Mouse (Mus musculus) midbrain, embryonic 11.5 days (tissue): ENCODE measurements around the gene Pdk3. TPM values are rescaled to one million over a fixed set of nuclear protein-coding genes. Genes with fewer than 3 reads are reported as not detected.

Experiments
- ATAC-seq: fragments of 200-750 bp; cut with Nextera tagmentation; 2 replicates; pipeline ENCODE4 v1.8.0; 2017; ENCODE audit warnings: moderate TSS enrichment, moderate library complexity; ENCODE audit not compliant: low FRiP score
- DNase-seq: peaks from one replicate; pipeline ENCODE4 v3.0.0; 2015; ENCODE audit warnings: low spot score; ENCODE audit errors: missing footprints
- H3K27ac ChIP-seq: fragments of 300-500 bp; sonication (generic); 2 replicates; pipeline ENCODE4 v1.5.1; 2014; ENCODE audit warnings: low read depth, low read length
- H3K27me3 ChIP-seq: fragments of 300-500 bp; sonication (generic); 2 replicates; pipeline ENCODE4 v1.6.1; 2014; ENCODE audit warnings: mild to moderate bottlenecking, low read length, moderate library complexity, mixed read lengths; ENCODE audit not compliant: control insufficient read depth, insufficient read depth
- H3K36me3 ChIP-seq: fragments of 300-500 bp; sonication (generic); 2 replicates; pipeline ENCODE4 v1.6.1; 2014; ENCODE audit warnings: mild to moderate bottlenecking, low read length, moderate library complexity, mixed read lengths; ENCODE audit not compliant: control insufficient read depth, insufficient read depth
- H3K4me1 ChIP-seq: fragments of 300-500 bp; sonication (generic); 2 replicates; pipeline ENCODE4 v1.6.1; 2014; ENCODE audit warnings: low read length; ENCODE audit not compliant: control insufficient read depth, insufficient read depth
- H3K4me2 ChIP-seq: fragments of 300-500 bp; sonication (generic); 2 replicates; pipeline ENCODE4 v1.6.1; 2014; ENCODE audit warnings: mild to moderate bottlenecking, moderate library complexity
- H3K4me3 ChIP-seq: fragments of 300-500 bp; sonication (generic); 2 replicates; pipeline ENCODE4 v1.5.1; 2014; ENCODE audit warnings: low read depth, low read length
- H3K9ac ChIP-seq: fragments of 300-500 bp; sonication (generic); 2 replicates; pipeline ENCODE4 v1.6.1; 2014; ENCODE audit warnings: low read length
- H3K9me3 ChIP-seq: fragments of 300-500 bp; sonication (generic); 2 replicates; pipeline ENCODE4 v1.6.1; 2016; ENCODE audit warnings: low read length; ENCODE audit not compliant: control insufficient read depth
- WGBS: fragments of 180-500 bp; shearing (Covaris S2); extraction: QIAGEN DNeasy Blood & Tissue Kit; methylation state at CpG from one replicate; pipeline ENCODE4 v1.1.7; 2014; 5-methylcytosine and 5-hydroxymethylcytosine counted together
- polyA plus RNA-seq: library from polyadenylated mRNA; unstranded; fragments of >200 nt; fragmentation: Nextera tagmentation; extraction: Ambion mirVana; gene quantifications from 2 replicates; pipeline ENCODE4 v1.2.1, GENCODE M21; 2014

Pdk3 gene
- polyA plus RNA-seq, 1 experiment from 2014 or later: 59.7 TPM

- no peak for ATAC-seq
- Histone ChIP-seq H3K36me3 (no peaks in the 10 kb centered on the region), H3K4me2 (no peak overlapping the region), H3K9me3 (no peaks in the 10 kb centered on the region), H3K27me3 (no peaks in the 10 kb centered on the region), H3K27ac (no peak overlapping the region), H3K4me1 (no peaks in the 10 kb centered on the region), H3K4me3 (no peak overlapping the region), H3K9ac (no peak overlapping the region)
- no peak for DNase-seq
These were observed 38.8 kb downstream of the Pdk3 start for GRCm38 (mm10) chrX:93793168-93793567.

- no peaks in the 10 kb centered on the region for H3K27me3 ChIP-seq
- ATAC-seq: no peak
These were observed 42.4 kb downstream of the Pdk3 start for GRCm38 (mm10) chrX:93789562-93789961.

DNA sequence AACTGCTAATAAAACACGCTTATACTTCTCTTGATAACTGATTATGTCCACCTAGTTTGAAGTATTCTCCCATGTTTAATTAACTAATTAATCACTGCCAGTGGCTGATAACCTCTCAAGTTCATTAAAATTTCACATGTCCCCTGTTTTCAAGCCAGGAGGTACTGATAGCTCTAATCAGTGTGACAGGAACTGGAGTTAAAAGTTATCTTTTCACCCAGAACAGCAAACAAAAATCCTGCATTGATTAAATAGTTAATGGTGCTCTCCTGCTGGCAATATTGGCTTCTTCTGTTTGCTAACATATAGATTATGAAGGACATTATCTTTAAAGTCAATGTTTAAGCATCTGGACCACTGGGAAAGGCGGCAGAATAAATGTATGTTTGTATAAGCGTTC is 71.2 kb downstream of the Pdk3 start:
- 83% methylated on average over 3 of the region's 3 CpGs for WGBS
- no peak for ATAC-seq

More at GRCm38 (mm10) chrX:93789562-93789961, 42.4 kb downstream of the Pdk3 start:
- no peak for DNase-seq
- H3K4me3 ChIP-seq: no peak overlapping the region
- H3K9me3 ChIP-seq: no peaks in the 10 kb centered on the region
- H3K36me3 ChIP-seq: no peaks in the 10 kb centered on the region
- 74% methylated on average over 1 of the region's 1 CpGs for WGBS
- H3K4me2 ChIP-seq: no peak overlapping the region
- H3K9ac ChIP-seq: no peak overlapping the region
- H3K27ac ChIP-seq: no peak overlapping the region
- no peaks in the 10 kb centered on the region for H3K4me1 ChIP-seq

DNA sequence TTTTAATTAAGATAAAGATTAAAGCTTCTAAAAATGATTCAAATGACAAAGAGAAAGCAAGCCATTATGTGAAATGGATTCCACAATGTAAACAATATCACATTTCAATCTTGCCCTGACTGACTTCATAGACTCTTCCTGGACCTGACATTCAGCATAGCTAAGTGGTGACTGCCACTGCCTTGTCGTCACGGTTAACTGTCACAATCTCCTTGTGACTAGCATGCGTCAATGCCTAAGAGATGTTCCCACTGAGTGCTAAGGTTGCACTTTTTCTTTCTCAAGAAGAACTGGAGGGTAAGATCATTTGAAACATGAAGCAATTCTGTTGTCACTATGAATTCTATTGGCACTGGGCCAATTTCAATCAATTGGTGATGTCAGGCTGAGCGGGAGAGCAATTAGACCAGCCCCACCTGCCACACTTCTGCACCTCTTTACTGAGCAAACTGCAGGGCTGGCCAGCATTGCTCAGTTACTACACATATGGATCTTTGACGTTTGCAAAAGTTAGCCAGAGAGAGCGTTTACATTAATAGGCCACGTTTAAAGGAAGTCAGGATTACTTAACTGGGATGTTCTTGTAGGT is 75.0 kb downstream of the Pdk3 start:
- Histone ChIP-seq H3K27me3 (no peaks in the 10 kb centered on the region), H3K9me3 (no peaks in the 10 kb centered on the region), H3K4me2 (no peak overlapping the region), H3K36me3 (no peaks in the 10 kb centered on the region), H3K4me1 (no peaks in the 10 kb centered on the region), H3K9ac (no peak overlapping the region), H3K4me3 (no peak overlapping the region), H3K27ac (no peak overlapping the region)
- 80% methylated on average over 7 of the region's 7 CpGs for WGBS
- DNase-seq: no peak
- no peak for ATAC-seq

More for the DNA sequence above, 71.2 kb downstream of the Pdk3 start:
- Histone ChIP-seq H3K9me3 (no peaks in the 10 kb centered on the region), H3K4me2 (no peak overlapping the region), H3K36me3 (no peaks in the 10 kb centered on the region), H3K27me3 (no peaks in the 10 kb centered on the region), H3K4me1 (no peaks in the 10 kb centered on the region), H3K27ac (no peak overlapping the region), H3K4me3 (no peak overlapping the region), H3K9ac (no peak overlapping the region)
- DNase-seq: no peak

- Histone ChIP-seq H3K4me1 (no peaks in the 10 kb centered on the region), H3K9me3 (no peaks in the 10 kb centered on the region), H3K4me3 (no peak overlapping the region), H3K9ac (no peak overlapping the region), H3K27me3 (no peaks in the 10 kb centered on the region), H3K4me2 (no peak overlapping the region), H3K27ac (no peak overlapping the region), H3K36me3 (no peaks in the 10 kb centered on the region)
- ATAC-seq (no peak), DNase-seq (no peak)
- WGBS: 89% methylated on average over 11 of the region's 11 CpGs
These were observed 76.7 kb downstream of the Pdk3 start for GRCm38 (mm10) chrX:93755210-93755842.

DNA sequence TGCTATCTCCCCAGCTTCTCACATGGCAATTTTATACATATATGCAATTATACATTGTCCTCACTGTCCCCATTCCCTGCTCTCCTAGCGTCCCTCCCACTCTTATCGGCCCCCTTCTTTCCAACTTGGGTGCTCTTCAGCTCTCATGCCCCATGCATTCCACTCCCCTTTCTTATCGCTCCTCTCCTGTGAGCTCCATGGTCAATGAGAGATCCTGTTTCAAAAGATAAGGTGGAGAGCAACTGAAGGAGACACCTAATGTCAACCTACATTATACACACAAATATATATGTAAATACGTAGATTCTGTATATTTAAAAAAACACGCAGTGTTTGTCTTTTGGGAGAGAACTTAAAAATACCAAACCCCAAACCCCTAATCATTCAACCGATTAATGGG is 81.4 kb downstream of the Pdk3 start:
- H3K27ac ChIP-seq: no peak overlapping the region
- no peaks in the 10 kb centered on the region for H3K27me3 ChIP-seq
- no peak for DNase-seq
- WGBS: 86% methylated on average over 6 of the region's 6 CpGs
- ATAC-seq: no peak
- no peak overlapping the region for H3K9ac ChIP-seq
- no peaks in the 10 kb centered on the region for H3K4me1 ChIP-seq
- H3K9me3 ChIP-seq: no peaks in the 10 kb centered on the region
- H3K4me3 ChIP-seq: no peak overlapping the region
- H3K4me2 ChIP-seq: no peak overlapping the region
- no peaks in the 10 kb centered on the region for H3K36me3 ChIP-seq

GRCm38 (mm10) chrX:93749165-93749564 is 82.8 kb downstream of the Pdk3 start:
- ATAC-seq (no peak), DNase-seq (no peak)
- 100% methylated on average over 1 of the region's 1 CpGs for WGBS
- Histone ChIP-seq H3K4me1 (no peaks in the 10 kb centered on the region), H3K36me3 (no peaks in the 10 kb centered on the region), H3K4me3 (no peak overlapping the region), H3K4me2 (no peak overlapping the region), H3K9ac (no peak overlapping the region), H3K27me3 (no peaks in the 10 kb centered on the region), H3K27ac (no peak overlapping the region), H3K9me3 (no peaks in the 10 kb centered on the region)

- DNase-seq (no peak), ATAC-seq (peak; percentile 38; the same call in 1 of the 2 replicates)
- no peaks in the 10 kb centered on the region for H3K27me3 ChIP-seq
- H3K27ac ChIP-seq: no peak overlapping the region
- WGBS: 54% methylated on average over 6 of the region's 6 CpGs
- H3K9ac ChIP-seq: no peak overlapping the region
- no peaks in the 10 kb centered on the region for H3K36me3 ChIP-seq
- H3K4me2 ChIP-seq: no peak overlapping the region
- no peak overlapping the region for H3K4me3 ChIP-seq
- no peaks in the 10 kb centered on the region for H3K9me3 ChIP-seq
- no peaks in the 10 kb centered on the region for H3K4me1 ChIP-seq
These were observed 98.8 kb downstream of the Pdk3 start for GRCm38 (mm10) chrX:93732975-93733748.

- Histone ChIP-seq H3K4me2 (no peak overlapping the region), H3K9ac (no peak overlapping the region), H3K27me3 (no peaks in the 10 kb centered on the region), H3K9me3 (no peaks in the 10 kb centered on the region), H3K27ac (no peak overlapping the region), H3K4me1 (no peaks in the 10 kb centered on the region), H3K36me3 (no peaks in the 10 kb centered on the region), H3K4me3 (no peak overlapping the region)
- DNase-seq (no peak), ATAC-seq (no peak)
These were observed 99.6 kb downstream of the Pdk3 start for GRCm38 (mm10) chrX:93732407-93732806.
